Mouse (Mus musculus): Measurements from ENCODE around the gene Cwc25.

Gene Cwc25

GRCm38 (mm10) chr11:97698741-97699611 is 67.4 kb downstream of the Cwc25 start:
- peak; percentile 75 for DNase-seq (ENCODE audit: low spot score)

GRCm38 (mm10) chr11:97697891-97698529 is 68.3 kb downstream of the Cwc25 start:
- DNase-seq (ENCODE audit: low spot score), result no peak

GRCm38 (mm10) chr11:97697199-97697890 is 69.0 kb downstream of the Cwc25 start:
- no peak for DNase-seq (ENCODE audit: low spot score)

GRCm38 (mm10) chr11:97696669-97697068 is 69.7 kb downstream of the Cwc25 start:
- no peak for DNase-seq (ENCODE audit: low spot score)

DNA sequence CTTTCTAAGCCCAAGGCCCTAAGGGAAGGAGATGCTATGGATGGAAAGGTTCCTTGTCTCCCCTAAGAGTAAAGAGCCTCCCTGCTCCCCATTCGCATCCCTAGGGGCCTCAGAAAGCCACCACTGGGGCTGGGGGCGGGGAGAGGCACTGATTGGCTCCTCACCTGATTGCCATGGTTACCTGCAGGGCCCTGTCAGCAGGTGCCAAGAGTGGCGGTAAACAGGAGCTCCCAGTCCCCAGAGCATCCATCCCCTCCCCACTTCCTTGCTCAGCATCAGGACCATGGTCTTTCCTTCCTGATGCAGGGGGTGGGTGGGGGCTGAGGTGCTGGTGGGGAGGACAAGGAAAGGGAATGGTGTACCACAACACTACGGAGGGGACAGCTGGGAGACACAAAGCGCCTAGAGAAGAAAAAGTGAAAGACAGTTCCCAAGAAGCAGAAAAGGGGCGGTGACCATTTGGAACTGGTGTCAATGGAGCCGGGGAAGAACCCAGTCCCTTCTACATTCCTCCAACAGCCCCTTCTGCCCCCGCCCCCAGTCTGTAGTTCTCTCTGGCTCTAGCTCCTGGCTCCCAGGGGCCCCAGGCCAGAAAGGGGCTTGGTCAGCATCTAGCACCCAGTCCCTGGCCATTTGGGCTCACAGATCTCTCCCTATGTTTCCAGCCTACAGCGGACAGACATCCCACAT is 70.5 kb downstream of the Cwc25 start:
- DNase-seq (ENCODE audit: low spot score), result no peak
